10 mouse cellular contexts compared by ENCODE assay signal in the genomic region with DNA sequence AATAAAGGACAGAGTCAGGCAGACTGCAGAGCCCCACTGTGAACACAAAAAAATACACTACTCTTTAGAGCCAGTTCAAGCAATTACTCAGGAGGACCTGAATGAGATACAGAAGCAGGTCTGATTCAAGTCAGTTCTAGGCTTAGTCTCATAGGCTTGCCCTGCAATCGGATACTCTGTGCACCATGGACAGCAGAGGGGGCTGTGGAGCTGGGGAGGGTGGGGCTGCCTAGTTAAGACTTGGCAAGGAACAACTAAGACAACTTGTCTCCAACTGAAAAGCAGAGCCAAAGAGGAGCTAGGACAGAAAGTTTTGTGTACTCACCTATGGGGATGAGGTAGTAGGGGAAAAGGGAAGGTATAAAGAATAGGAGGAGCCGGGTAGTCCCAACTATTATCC. TPM values are rescaled to one million over a fixed set of nuclear protein-coding genes. Genes with fewer than 3 reads are reported as not detected.
DNase-seq lines count a peak whose midpoint lies in the region; ATAC-seq and TF ChIP-seq lines count a peak whose summit lies in the region.
"Had no signal": no experiment of that assay in that cellular context is flagged by ENCODE, and none has a peak within 500 bp of the region (broad histone marks: within the 10 kb centered on the region; RNA-seq: fewer than 3 reads in every experiment).

No protein-coding gene starts in this region.

- no peak for ATAC-seq in G1E (ENCODE audit: extremely low read depth, insufficient number of reproducible peaks, low FRiP score, poor library complexity, severe bottlenecking)
- peak; percentile 65; the same call in 1 of the 2 replicates for ATAC-seq in liver, embryonic 11.5 days (replicated peaks; ENCODE audit: low FRiP score)

- H3K9ac ChIP-seq in liver, embryonic 11.5 days (ENCODE audit: low read depth, low read length) = no peak overlapping the region
- H3K9ac ChIP-seq: embryonic facial prominence, embryonic 13.5 days; limb, embryonic 15.5 days had no signal

- H3K27me3 ChIP-seq in G1E (ENCODE audit: insufficient read depth, low read length) = no peaks in the 10 kb centered on the region
- no peaks in the 10 kb centered on the region for H3K27me3 ChIP-seq in liver, embryonic 11.5 days (replicated peaks; ENCODE audit: control insufficient read depth, insufficient read depth, low read length)
- H3K27me3 ChIP-seq in forebrain, embryonic 10.5 days (ENCODE audit: poor library complexity, severe bottlenecking) = no peaks in the 10 kb centered on the region
- H3K27me3 ChIP-seq: embryonic facial prominence, embryonic 13.5 days; limb, embryonic 15.5 days had no signal

- no peaks in the 10 kb centered on the region for H3K9me3 ChIP-seq in G1E (replicated peaks)
- no peaks in the 10 kb centered on the region for H3K9me3 ChIP-seq in liver, embryonic 11.5 days (ENCODE audit: control insufficient read depth, low read length)
- H3K9me3 ChIP-seq in forebrain, embryonic 10.5 days = no peaks in the 10 kb centered on the region
- H3K9me3 ChIP-seq: embryonic facial prominence, embryonic 13.5 days; limb, embryonic 15.5 days had no signal

- H3K36me3 ChIP-seq in G1E (replicated peaks) = peaks cover 93% of the 10 kb centered on the region
- peaks cover 6% of the 10 kb centered on the region; the same call in 1 of the 2 replicates for H3K36me3 ChIP-seq in liver, embryonic 11.5 days (ENCODE audit: control insufficient read depth, insufficient read depth, low read length)
- H3K36me3 ChIP-seq in forebrain, embryonic 10.5 days (replicated peaks) = peaks cover 35% of the 10 kb centered on the region

- 61% methylated on average over 2 of the region's 2 CpGs for WGBS in liver, embryonic 11.5 days
- WGBS in forebrain, embryonic 10.5 days = 64% methylated on average over 2 of the region's 2 CpGs

- TF ChIP-seq POLR2A in embryonic fibroblast, embryonic 13.5 days (IDR thresholded peaks at IDR 0.05; ENCODE audit: low read depth, low read length) = no peak

- H3K4me3 ChIP-seq in G1E (ENCODE audit: low read depth, low read length) = no peak overlapping the region
- H3K4me3 ChIP-seq in embryonic fibroblast, embryonic 13.5 days (ENCODE audit: insufficient read depth, low read length) = no peak overlapping the region
- H3K4me3 ChIP-seq in liver, embryonic 11.5 days (ENCODE audit: low read depth, low read length) = no peak overlapping the region
- H3K4me3 ChIP-seq in forebrain, embryonic 10.5 days = no peak overlapping the region
- H3K4me3 ChIP-seq: embryonic facial prominence, embryonic 13.5 days; limb, embryonic 15.5 days had no signal

- H3K27ac ChIP-seq in embryonic fibroblast, embryonic 13.5 days (ENCODE audit: insufficient read depth, low read length) = no peak overlapping the region
- H3K27ac ChIP-seq in liver, embryonic 11.5 days (ENCODE audit: low read depth, low read length) = no peak overlapping the region
- H3K27ac ChIP-seq in forebrain, embryonic 10.5 days = no peak overlapping the region
- H3K27ac ChIP-seq: embryonic facial prominence, embryonic 13.5 days; limb, embryonic 15.5 days had no signal

- H3K4me2 ChIP-seq in liver, embryonic 11.5 days = no peak overlapping the region
- H3K4me2 ChIP-seq: embryonic facial prominence, embryonic 13.5 days; limb, embryonic 15.5 days had no signal

- peaks cover 6% of the 10 kb centered on the region; the same call in 1 of the 2 replicates for H3K4me1 ChIP-seq in G1E (ENCODE audit: insufficient read depth, low read depth, low read length)
- no peaks in the 10 kb centered on the region for H3K4me1 ChIP-seq in embryonic fibroblast, embryonic 13.5 days (ENCODE audit: control insufficient read depth, insufficient read depth, low read length)
- peaks cover 26% of the 10 kb centered on the region for H3K4me1 ChIP-seq in liver, embryonic 11.5 days (replicated peaks; ENCODE audit: control insufficient read depth, insufficient read depth, low read length)
- peaks cover 25% of the 10 kb centered on the region for H3K4me1 ChIP-seq in forebrain, embryonic 10.5 days

- no peak for TF ChIP-seq CTCF in G1E (IDR thresholded peaks at IDR 0.05; ENCODE audit: low read depth, low read length)
- peak; percentile 37; the same call in 1 of the 2 replicates for TF ChIP-seq CTCF in embryonic fibroblast, embryonic 13.5 days (IDR thresholded peaks at IDR 0.05; ENCODE audit: borderline replicate concordance, insufficient read depth, low read length)

- peak; percentile 82 for DNase-seq in kidney, postnatal 10 days
- no peak for DNase-seq in kidney, adult 18-20 months
- peak; percentile 19 for DNase-seq in G1E (ENCODE audit: low spot score)
- no peak for DNase-seq in liver, embryonic 11.5 days (ENCODE audit: low spot score)
- DNase-seq in spleen, postnatal 14 days (ENCODE audit: low spot score in 2 of 2) = peak; percentile 48 to 59
- DNase-seq in forebrain, embryonic 10.5 days (ENCODE audit: extremely low spot score, low spot score) = no peak
- no peak for DNase-seq in layer of hippocampus, postnatal 36 days

RNA-seq across cellular contexts. Expression of a gene that starts 13.2 kb away (rescaled TPM):
- not detected in 2 replicates for total RNA-seq in G1E (2014; fragmentation: Nextera tagmentation)
- not detected in 2 replicates for total RNA-seq in G1E (2017)
- polyA plus RNA-seq in G1E (2012) = not detected in 2 replicates
- polyA plus RNA-seq in embryonic fibroblast, embryonic 13.5 days (2011; ENCODE audit: insufficient read length, low read depth, missing spikeins) = 0.28 and 0.35 TPM in 2 replicates
- polyA plus RNA-seq in liver, embryonic 11.5 days (2014; fragmentation: Nextera tagmentation; extraction: Ambion mirVana) = 13.8 and 16.4 TPM in 2 replicates
- polyA plus RNA-seq in forebrain, embryonic 10.5 days (2016; fragmentation: Nextera tagmentation; extraction: Ambion mirVana) = 12.3 and 15.6 TPM in 2 replicates
- not detected for total RNA-seq in layer of hippocampus, postnatal 36 days (2021)

RNA-seq across cellular contexts. Expression of a gene that starts 34.1 kb away (rescaled TPM):
- total RNA-seq in G1E (2014; fragmentation: Nextera tagmentation) (151 and 178 TPM in 2 replicates), G1E (2017) (110 and 118 TPM in 2 replicates)
- 30.0 and 37.0 TPM in 2 replicates for polyA plus RNA-seq in G1E (2012)
- polyA plus RNA-seq in embryonic fibroblast, embryonic 13.5 days (2011; ENCODE audit: insufficient read length, low read depth, missing spikeins) = 134 and 138 TPM in 2 replicates
- 74.2 and 76.3 TPM in 2 replicates for polyA plus RNA-seq in liver, embryonic 11.5 days (2014; fragmentation: Nextera tagmentation; extraction: Ambion mirVana)
- 65.3 and 73.4 TPM in 2 replicates for polyA plus RNA-seq in forebrain, embryonic 10.5 days (2016; fragmentation: Nextera tagmentation; extraction: Ambion mirVana)
- 100 to 1,000 TPM; 288 to 305 TPM for total RNA-seq in layer of hippocampus, postnatal 36 days (2021)

RNA-seq across cellular contexts. Expression of a gene that starts 35.1 kb away (rescaled TPM):
- total RNA-seq in G1E (2014; fragmentation: Nextera tagmentation) (not detected in 2 replicates), G1E (2017) (0.16 and 0.29 TPM in 2 replicates)
- polyA plus RNA-seq in G1E (2012) = 0.02 and 0.03 TPM in 2 replicates
- 21.5 and 24.7 TPM in 2 replicates for polyA plus RNA-seq in embryonic fibroblast, embryonic 13.5 days (2011; ENCODE audit: insufficient read length, low read depth, missing spikeins)
- polyA plus RNA-seq in liver, embryonic 11.5 days (2014; fragmentation: Nextera tagmentation; extraction: Ambion mirVana) = 6.4 and 8.9 TPM in 2 replicates
- 12.9 and 18.5 TPM in 2 replicates for polyA plus RNA-seq in forebrain, embryonic 10.5 days (2016; fragmentation: Nextera tagmentation; extraction: Ambion mirVana)
- total RNA-seq in layer of hippocampus, postnatal 36 days (2021) = 10 to 100 TPM; 32.8 to 37.6 TPM

Comparison
In these comparisons a context has a peak if more than half of its experiments do, and no peak if none do; other contexts are left out.
1. DNase-seq: peak in kidney, postnatal 10 days (single experiment), G1E (single experiment) and spleen, postnatal 14 days (2 of 2); none in kidney, adult 18-20 months (single experiment), liver, embryonic 11.5 days (single experiment), forebrain, embryonic 10.5 days (single experiment) and layer of hippocampus, postnatal 36 days (0 of 2).